In the genomic region with DNA sequence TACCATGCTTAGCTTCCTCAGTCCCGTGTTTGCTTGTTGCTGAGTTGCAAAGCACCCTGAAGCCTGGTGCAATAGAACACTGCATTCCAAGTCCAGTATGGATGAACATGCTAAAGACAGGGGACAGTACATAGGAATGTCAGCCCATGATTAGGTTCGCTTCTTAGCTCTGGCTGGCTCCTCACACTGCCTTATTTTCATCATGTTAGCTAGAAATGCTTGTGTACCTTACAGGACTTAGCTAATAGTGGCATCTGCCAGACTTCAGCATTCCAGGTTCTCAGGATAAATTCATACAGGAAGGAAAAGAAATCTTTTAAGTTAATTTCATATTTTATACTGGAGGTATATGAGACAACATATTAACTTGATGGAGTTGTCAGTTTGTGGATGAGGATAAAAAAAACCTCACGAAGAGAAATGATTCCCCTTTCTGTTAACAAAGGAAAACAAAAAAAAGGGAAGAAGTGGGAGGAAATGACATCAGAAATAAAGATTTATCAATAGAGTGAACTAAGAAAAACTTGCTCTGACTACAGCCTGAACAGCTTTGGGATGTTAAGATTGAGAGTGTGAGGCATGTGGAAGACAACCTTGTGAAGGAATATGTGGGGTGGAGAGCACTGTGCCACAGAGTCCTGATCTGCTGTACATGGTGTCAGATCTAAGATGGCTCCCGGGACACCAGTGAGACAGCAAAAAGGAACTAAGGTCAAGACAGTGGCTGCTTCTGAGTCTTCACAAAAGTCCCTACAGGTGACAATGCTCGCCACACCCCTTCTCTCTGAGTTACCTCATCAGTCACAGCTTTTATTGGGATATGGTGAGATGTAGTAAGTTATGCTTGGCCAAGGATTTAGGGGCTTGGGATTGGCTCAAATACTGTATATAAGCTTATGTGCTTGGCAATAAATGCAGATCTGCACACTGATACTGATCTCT, we compare ENCODE assay signal across 7 mouse cellular contexts. TPM values are rescaled to one million over a fixed set of nuclear protein-coding genes. Genes with fewer than 3 reads are reported as not detected.
DNase-seq lines count a peak whose midpoint lies in the region; ATAC-seq and TF ChIP-seq lines count a peak whose summit lies in the region.

No protein-coding gene starts in this region.

- no peak overlapping the region; the same call in 1 of the 2 replicates for H3K9ac ChIP-seq in embryonic facial prominence, embryonic 15.5 days
- no peak overlapping the region; the same call in 1 of the 2 replicates for H3K9ac ChIP-seq in limb, embryonic 11.5 days (ENCODE audit: low read length)
- H3K9ac ChIP-seq in neural tube, embryonic 13.5 days = peak overlapping the region; percentile 72

- peak overlapping the region; percentile 50 for H3K4me2 ChIP-seq in embryonic facial prominence, embryonic 15.5 days (replicated peaks)
- H3K4me2 ChIP-seq in limb, embryonic 11.5 days (ENCODE audit: low read depth, severe bottlenecking) = peak overlapping the region; percentile 42
- H3K4me2 ChIP-seq in neural tube, embryonic 13.5 days = peak overlapping the region; percentile 65

- TF ChIP-seq CTCF in spleen, adult 2 months (IDR thresholded peaks at IDR 0.05; ENCODE audit: extremely low read depth, insufficient read depth, insufficient read length, insufficient replicate concordance) = no peak

- H3K27ac ChIP-seq in spleen, adult 2 months (ENCODE audit: insufficient read depth, low read length) = peak overlapping the region; percentile 90
- peak overlapping the region; percentile 51; the same call in 1 of the 2 replicates for H3K27ac ChIP-seq in embryonic facial prominence, embryonic 15.5 days (replicated peaks)
- H3K27ac ChIP-seq in limb, embryonic 11.5 days (replicated peaks; ENCODE audit: low read depth, low read length) = no peak overlapping the region
- H3K27ac ChIP-seq in neural tube, embryonic 13.5 days (replicated peaks) = peak overlapping the region; percentile 46; the same call in 1 of the 2 replicates

- ATAC-seq in embryonic facial prominence, embryonic 15.5 days (ENCODE audit: insufficient number of reproducible peaks, low FRiP score, low TSS enrichment, low read depth) = no peak
- no peak for ATAC-seq in limb, embryonic 11.5 days (ENCODE audit: insufficient number of reproducible peaks, low FRiP score, low TSS enrichment, low read depth)
- ATAC-seq in neural tube, embryonic 13.5 days (ENCODE audit: low read depth) = peak; percentile 52

- no peaks in the 10 kb centered on the region for H3K27me3 ChIP-seq in spleen, adult 2 months (ENCODE audit: control insufficient read depth, insufficient read depth, low read length)
- no peaks in the 10 kb centered on the region for H3K27me3 ChIP-seq in embryonic facial prominence, embryonic 15.5 days
- H3K27me3 ChIP-seq in limb, embryonic 11.5 days (ENCODE audit: control insufficient read depth, insufficient read depth, low read length) = no peaks in the 10 kb centered on the region
- 0 out of 2 replicates have a peak, but pooled peaks cover 3% of the 10 kb centered on the region for H3K27me3 ChIP-seq in neural tube, embryonic 13.5 days

- WGBS in spleen, adult 2 months = 54% methylated on average over 5 of the region's 5 CpGs
- WGBS in embryonic facial prominence, embryonic 15.5 days = 60% methylated on average over 5 of the region's 5 CpGs
- WGBS in limb, embryonic 11.5 days = 74% methylated on average over 5 of the region's 5 CpGs
- WGBS in neural tube, embryonic 13.5 days = 63% methylated on average over 5 of the region's 5 CpGs

- no peak for DNase-seq in spleen, adult 2 months (ENCODE audit: low read depth in 1 of 2, low spot score in 2 of 2)
- no peak for DNase-seq in spleen, adult 12 weeks (ENCODE audit: low spot score)
- peak; percentile 25 for DNase-seq in limb, embryonic 11.5 days (ENCODE audit: low spot score)
- no peak for DNase-seq in adrenal gland, adult 18-20 months (ENCODE audit: low spot score in 2 of 2)
- DNase-seq in gastrocnemius, adult 8-10 months (ENCODE audit: low spot score in 2 of 2) = no peak

- H3K4me1 ChIP-seq in spleen, adult 2 months (ENCODE audit: control insufficient read depth, insufficient read depth, insufficient read length) = peaks cover 8% of the 10 kb centered on the region; the same call in 1 of the 2 replicates
- H3K4me1 ChIP-seq in embryonic facial prominence, embryonic 15.5 days = peaks cover 7% of the 10 kb centered on the region; the same call in 1 of the 2 replicates
- H3K4me1 ChIP-seq in limb, embryonic 11.5 days (ENCODE audit: control insufficient read depth, insufficient read depth, low read length) = 0 out of 2 replicates have a peak, but pooled peaks cover 5% of the 10 kb centered on the region
- H3K4me1 ChIP-seq in neural tube, embryonic 13.5 days (replicated peaks) = peaks cover 12% of the 10 kb centered on the region

- H3K4me3 ChIP-seq in spleen, adult 2 months (ENCODE audit: extremely low read depth, insufficient read depth, insufficient read length) = peak overlapping the region; percentile 8; the same call in 1 of the 2 replicates
- peak overlapping the region; percentile 87 for H3K4me3 ChIP-seq in embryonic facial prominence, embryonic 15.5 days (replicated peaks)
- peak overlapping the region; percentile 69; the same call in 1 of the 2 replicates for H3K4me3 ChIP-seq in limb, embryonic 11.5 days (ENCODE audit: low read depth, low read length)
- H3K4me3 ChIP-seq in neural tube, embryonic 13.5 days = peak overlapping the region; percentile 34

- no peak for TF ChIP-seq POLR2A in spleen, adult 2 months (IDR thresholded peaks at IDR 0.05; ENCODE audit: low read depth, low read length)

- no peaks in the 10 kb centered on the region for H3K36me3 ChIP-seq in spleen, adult 2 months (ENCODE audit: control insufficient read depth, insufficient read depth, low read length)
- H3K36me3 ChIP-seq in embryonic facial prominence, embryonic 15.5 days = no peaks in the 10 kb centered on the region
- no peaks in the 10 kb centered on the region for H3K36me3 ChIP-seq in limb, embryonic 11.5 days (ENCODE audit: control insufficient read depth, insufficient read depth, low read length)
- H3K36me3 ChIP-seq in neural tube, embryonic 13.5 days = no peaks in the 10 kb centered on the region

- H3K9me3 ChIP-seq in embryonic facial prominence, embryonic 15.5 days (replicated peaks) = no peaks in the 10 kb centered on the region
- no peaks in the 10 kb centered on the region for H3K9me3 ChIP-seq in limb, embryonic 11.5 days (ENCODE audit: control insufficient read depth, low read length)
- H3K9me3 ChIP-seq in neural tube, embryonic 13.5 days = no peaks in the 10 kb centered on the region

RNA-seq across cellular contexts. Expression of gene Fyco1, which starts 1.0 kb away (rescaled TPM):
- 5.0 and 6.0 TPM in 2 replicates for polyA plus RNA-seq in spleen, adult 2 months (2012; rRNA removed)
- polyA plus RNA-seq in embryonic facial prominence, embryonic 15.5 days (2015; fragmentation: Nextera tagmentation; extraction: Ambion mirVana) = 15.8 and 18.9 TPM in 2 replicates
- 7.3 and 12.1 TPM in 2 replicates for polyA plus RNA-seq in limb, embryonic 11.5 days (2014; fragmentation: Nextera tagmentation; extraction: Ambion mirVana)
- polyA plus RNA-seq in neural tube, embryonic 13.5 days (2015; fragmentation: Nextera tagmentation; extraction: Ambion mirVana) = 9.4 and 9.6 TPM in 2 replicates
- total RNA-seq in adrenal gland, adult 18-20 months (2021) = 10 to 100 TPM; 32.1 to 40.9 TPM
- total RNA-seq in gastrocnemius, adult 8-10 months (2022) = 100 to 1,000 TPM; 151 to 190 (median 177) TPM

RNA-seq across cellular contexts. Expression of gene Xcr1, which starts 9.1 kb away (rescaled TPM):
- 3.2 and 3.5 TPM in 2 replicates for polyA plus RNA-seq in spleen, adult 2 months (2012; rRNA removed)
- 0.04 TPM in 1 of 2 replicates, not detected in the other for polyA plus RNA-seq in embryonic facial prominence, embryonic 15.5 days (2015; fragmentation: Nextera tagmentation; extraction: Ambion mirVana)
- polyA plus RNA-seq in limb, embryonic 11.5 days (2014; fragmentation: Nextera tagmentation; extraction: Ambion mirVana) = 0.04 TPM in 1 of 2 replicates, not detected in the other
- 0.04 TPM in 1 of 2 replicates, not detected in the other for polyA plus RNA-seq in neural tube, embryonic 13.5 days (2015; fragmentation: Nextera tagmentation; extraction: Ambion mirVana)
- total RNA-seq in adrenal gland, adult 18-20 months (2021) = under 1 TPM; 0.07 to 0.22 TPM
- total RNA-seq in gastrocnemius, adult 8-10 months (2022) = not detected

RNA-seq across cellular contexts. Expression of gene Cxcr6, which starts 46.4 kb away (rescaled TPM):
- 4.2 and 5.2 TPM in 2 replicates for polyA plus RNA-seq in spleen, adult 2 months (2012; rRNA removed)
- 0.55 and 0.56 TPM in 2 replicates for polyA plus RNA-seq in embryonic facial prominence, embryonic 15.5 days (2015; fragmentation: Nextera tagmentation; extraction: Ambion mirVana)
- 0.23 and 0.33 TPM in 2 replicates for polyA plus RNA-seq in limb, embryonic 11.5 days (2014; fragmentation: Nextera tagmentation; extraction: Ambion mirVana)
- 0.20 TPM in 1 of 2 replicates, not detected in the other for polyA plus RNA-seq in neural tube, embryonic 13.5 days (2015; fragmentation: Nextera tagmentation; extraction: Ambion mirVana)
- total RNA-seq in adrenal gland, adult 18-20 months (2021) = under 1 TPM; 0.20 to 0.70 TPM
- total RNA-seq in gastrocnemius, adult 8-10 months (2022) = not detected

Comparison
In these comparisons a context has a peak if more than half of its experiments do, and no peak if none do; other contexts are left out.
1. H3K4me3 ChIP-seq: peak in every context shown above with its lines; median percentile 87 in embryonic facial prominence, embryonic 15.5 days; 69 in limb, embryonic 11.5 days; 34 in neural tube, embryonic 13.5 days; 8 in spleen, adult 2 months.